Mouse (Mus musculus): ENCODE results near the gene Plekha6.

DNA sequence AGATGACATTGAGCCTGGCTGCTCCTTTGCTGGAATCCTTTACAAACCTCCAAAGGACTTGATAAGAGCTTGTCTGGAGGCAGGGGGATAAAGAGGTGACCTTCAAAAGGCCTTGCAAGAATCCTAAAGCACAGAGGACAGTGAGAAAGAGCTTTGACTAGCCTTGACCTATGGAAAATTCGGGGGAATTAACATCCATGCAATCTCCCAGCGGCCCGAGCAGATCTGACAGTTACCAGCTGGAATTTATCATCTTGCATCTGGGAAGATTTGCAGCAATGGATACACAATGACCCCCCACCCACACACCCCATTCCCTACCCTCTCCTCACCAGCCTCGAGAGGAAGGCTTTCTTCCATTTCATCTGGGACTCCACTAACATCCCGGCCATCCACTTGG, 91.8 kb downstream of the Plekha6 start:
- TF ChIP-seq CTCF (conservative IDR thresholded peaks at IDR 0.05; ENCODE audit: low read length) (no peak), NANOG (IDR thresholded peaks at IDR 0.05; ENCODE audit: borderline replicate concordance, low read length) (no peak)

Measured in E14TG2a.4 (cell line).